Mouse (Mus musculus): ENCODE measurements around the gene Slc36a2. TPM values are rescaled to one million over a fixed set of nuclear protein-coding genes. Genes with fewer than 3 reads are reported as not detected.

Gene Slc36a2
- total and polyA plus RNA-seq, 2 experiments from 2014 or later: 0.40 to 1.4 TPM

- DNase-seq (no peak), ATAC-seq (no peak)
- Histone ChIP-seq H3K4me2 (ENCODE audit: low read depth) (no peak within 1 kb of the TSS), H3K36me3 (ENCODE audit: insufficient read depth) (no peaks in the 10 kb centered on the region), H3K9me3 (ENCODE audit: low read length) (no peaks in the 10 kb centered on the region), H3K27me3 (ENCODE audit: insufficient read depth, low read length) (no peaks in the 10 kb centered on the region), H3K4me1 (ENCODE audit: insufficient read depth) (no peaks in the 10 kb centered on the region), H3K9ac (no peak within 1 kb of the TSS), H3K4me3 (ENCODE audit: low read depth, low read length) (no peak within 1 kb of the TSS), H3K27ac (ENCODE audit: low read depth, low read length) (no peak within 1 kb of the TSS)
- WGBS: 84% methylated on average over 3 of the region's 3 CpGs
- no peak for TF ChIP-seq CTCF (IDR thresholded peaks at IDR 0.05; ENCODE audit: low read depth)
These were observed 33.3 kb downstream of the Slc36a2 start, which contains the start of gene Slc36a3 for GRCm38 (mm10) chr11:55151608-55152007. Gene Slc36a3, minus strand, starts transcription at chr11:55151708.

- no peak for DNase-seq
- H3K4me1 ChIP-seq (ENCODE audit: insufficient read depth): no peaks in the 10 kb centered on the region
- H3K27me3 ChIP-seq (ENCODE audit: insufficient read depth, low read length): no peaks in the 10 kb centered on the region
- H3K4me2 ChIP-seq (ENCODE audit: low read depth): no peak overlapping the region
- TF ChIP-seq CTCF (IDR thresholded peaks at IDR 0.05; ENCODE audit: low read depth): no peak
- no peak overlapping the region for H3K4me3 ChIP-seq (ENCODE audit: low read depth, low read length)
- no peaks in the 10 kb centered on the region for H3K36me3 ChIP-seq (ENCODE audit: insufficient read depth)
- WGBS: 89% methylated on average over 4 of the region's 4 CpGs
- H3K9me3 ChIP-seq (ENCODE audit: low read length): no peaks in the 10 kb centered on the region
- no peak for ATAC-seq
- H3K9ac ChIP-seq: no peak overlapping the region
- H3K27ac ChIP-seq (ENCODE audit: low read depth, low read length): no peak overlapping the region
These were observed 36.4 kb downstream of the Slc36a2 start for GRCm38 (mm10) chr11:55148461-55148860.

GRCm38 (mm10) chr11:55147423-55147822 lies 37.5 kb downstream of the Slc36a2 start:
- Histone ChIP-seq H3K4me1 (ENCODE audit: insufficient read depth) (no peaks in the 10 kb centered on the region), H3K27me3 (ENCODE audit: insufficient read depth, low read length) (no peaks in the 10 kb centered on the region), H3K4me3 (ENCODE audit: low read depth, low read length) (no peak overlapping the region), H3K9me3 (ENCODE audit: low read length) (no peaks in the 10 kb centered on the region), H3K36me3 (ENCODE audit: insufficient read depth) (no peaks in the 10 kb centered on the region), H3K27ac (ENCODE audit: low read depth, low read length) (no peak overlapping the region), H3K9ac (no peak overlapping the region), H3K4me2 (ENCODE audit: low read depth) (no peak overlapping the region)
- ATAC-seq (no peak), DNase-seq (no peak)
- WGBS: 55% methylated on average over 6 of the region's 6 CpGs
- TF ChIP-seq CTCF (IDR thresholded peaks at IDR 0.05; ENCODE audit: low read depth): no peak

DNA sequence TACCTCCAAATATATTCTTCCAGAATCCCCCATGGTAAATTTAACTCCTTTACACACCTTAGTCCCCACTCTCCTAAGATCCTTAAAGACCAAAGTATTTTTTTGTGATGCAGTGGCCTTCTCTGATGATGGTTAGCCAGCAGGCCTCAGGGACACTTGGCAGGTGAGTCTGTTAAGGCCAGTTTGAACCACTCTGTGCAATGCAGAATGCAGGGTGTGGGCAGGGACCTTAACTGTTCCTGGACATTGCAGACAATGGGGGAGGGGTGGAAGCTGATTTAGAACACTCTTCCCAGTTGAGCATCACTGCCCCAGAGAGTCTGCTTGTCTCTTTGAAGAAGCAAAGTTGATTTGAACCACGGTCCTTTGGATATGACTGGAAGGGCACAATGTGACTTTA lies 38.0 kb downstream of the Slc36a2 start:
- Histone ChIP-seq H3K4me2 (ENCODE audit: low read depth) (no peak overlapping the region), H3K4me1 (ENCODE audit: insufficient read depth) (no peaks in the 10 kb centered on the region), H3K36me3 (ENCODE audit: insufficient read depth) (no peaks in the 10 kb centered on the region), H3K9me3 (ENCODE audit: low read length) (no peaks in the 10 kb centered on the region), H3K4me3 (ENCODE audit: low read depth, low read length) (no peak overlapping the region), H3K27me3 (ENCODE audit: insufficient read depth, low read length) (no peaks in the 10 kb centered on the region), H3K9ac (no peak overlapping the region), H3K27ac (ENCODE audit: low read depth, low read length) (no peak overlapping the region)
- DNase-seq (no peak), ATAC-seq (no peak)
- 62% methylated on average over 1 of the region's 1 CpGs for WGBS
- TF ChIP-seq CTCF (IDR thresholded peaks at IDR 0.05; ENCODE audit: low read depth): no peak

DNA sequence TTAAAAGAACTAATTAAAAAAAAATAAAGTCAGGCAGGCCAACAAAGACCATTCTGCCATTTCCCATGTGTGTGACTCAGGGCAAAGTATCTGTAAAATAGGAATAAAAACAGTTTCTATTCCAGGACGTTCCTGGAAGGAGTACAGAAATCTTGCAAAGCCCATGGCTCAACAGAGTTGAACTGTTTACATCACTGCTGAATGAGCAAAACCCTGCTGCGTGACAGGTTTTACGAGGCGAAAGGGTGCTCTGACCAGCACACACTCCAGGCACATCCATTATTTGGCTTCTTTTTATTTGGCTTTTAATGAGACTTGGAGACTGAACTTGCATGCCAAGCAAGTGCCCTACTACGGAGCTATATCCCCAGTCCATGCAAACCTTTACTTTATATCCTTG lies 40.9 kb downstream of the Slc36a2 start:
- no peak for TF ChIP-seq CTCF (IDR thresholded peaks at IDR 0.05; ENCODE audit: low read depth)
- Histone ChIP-seq H3K27ac (ENCODE audit: low read depth, low read length) (no peak overlapping the region), H3K36me3 (ENCODE audit: insufficient read depth) (no peaks in the 10 kb centered on the region), H3K4me2 (ENCODE audit: low read depth) (no peak overlapping the region), H3K4me1 (ENCODE audit: insufficient read depth) (no peaks in the 10 kb centered on the region), H3K27me3 (ENCODE audit: insufficient read depth, low read length) (no peaks in the 10 kb centered on the region), H3K9ac (no peak overlapping the region), H3K9me3 (ENCODE audit: low read length) (no peaks in the 10 kb centered on the region), H3K4me3 (ENCODE audit: low read depth, low read length) (no peak overlapping the region)
- DNase-seq (no peak), ATAC-seq (no peak)
- WGBS: 37% methylated on average over 5 of the region's 5 CpGs

DNA sequence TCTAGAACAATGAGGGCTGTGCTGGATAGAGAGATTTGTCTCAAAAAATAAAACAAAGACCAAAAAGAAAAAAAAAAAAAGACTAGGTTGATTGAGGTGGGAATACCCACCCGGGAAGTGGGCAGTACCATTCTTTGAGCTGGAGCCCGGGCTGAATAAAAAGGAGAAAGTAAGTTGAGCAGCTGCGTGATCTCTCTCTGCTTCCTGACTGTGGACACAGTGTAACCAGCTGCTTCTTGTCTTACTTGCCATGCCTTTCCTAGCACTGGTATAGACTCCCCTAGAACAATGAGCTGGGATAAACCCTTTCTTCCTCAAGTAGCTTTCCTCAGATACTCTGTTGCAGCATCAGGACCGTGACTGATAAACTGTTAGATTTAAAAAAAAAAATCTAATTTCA lies 43.4 kb downstream of the Slc36a2 start:
- H3K4me3 ChIP-seq (ENCODE audit: low read depth, low read length): no peak overlapping the region
- H3K9ac ChIP-seq: no peak overlapping the region
- no peaks in the 10 kb centered on the region for H3K4me1 ChIP-seq (ENCODE audit: insufficient read depth)
- ATAC-seq: no peak
- WGBS: 79% methylated on average over 4 of the region's 4 CpGs
- H3K27ac ChIP-seq (ENCODE audit: low read depth, low read length): no peak overlapping the region
- no peak for DNase-seq
- no peaks in the 10 kb centered on the region for H3K9me3 ChIP-seq (ENCODE audit: low read length)
- no peak for TF ChIP-seq CTCF (IDR thresholded peaks at IDR 0.05; ENCODE audit: low read depth)
- H3K4me2 ChIP-seq (ENCODE audit: low read depth): no peak overlapping the region
- no peaks in the 10 kb centered on the region for H3K27me3 ChIP-seq (ENCODE audit: insufficient read depth, low read length)
- no peaks in the 10 kb centered on the region for H3K36me3 ChIP-seq (ENCODE audit: insufficient read depth)

DNA sequence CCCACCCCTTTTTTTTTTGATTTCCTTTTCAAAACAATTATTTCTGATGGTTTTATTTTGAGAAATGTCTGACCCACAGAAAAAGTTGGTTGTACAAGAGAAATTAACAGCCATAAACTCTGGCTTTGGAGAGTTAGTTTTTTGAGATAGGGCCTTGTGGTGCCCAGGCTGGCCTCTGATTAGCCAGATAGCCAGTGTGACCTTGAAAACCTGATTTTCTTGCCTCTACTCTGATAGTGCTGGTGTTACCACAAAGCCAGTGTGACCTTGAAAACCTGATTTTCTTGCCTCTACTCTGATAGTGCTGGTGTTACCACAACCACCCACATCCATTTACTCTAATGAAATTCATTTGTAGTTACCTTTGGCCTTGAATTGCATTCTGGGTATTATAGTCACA lies 47.2 kb downstream of the Slc36a2 start:
- no peak for ATAC-seq
- H3K27ac ChIP-seq (ENCODE audit: low read depth, low read length): no peak overlapping the region
- no peaks in the 10 kb centered on the region for H3K36me3 ChIP-seq (ENCODE audit: insufficient read depth)
- H3K4me1 ChIP-seq (ENCODE audit: insufficient read depth): no peaks in the 10 kb centered on the region
- DNase-seq: no peak
- H3K27me3 ChIP-seq (ENCODE audit: insufficient read depth, low read length): no peaks in the 10 kb centered on the region
- no peak overlapping the region for H3K4me2 ChIP-seq (ENCODE audit: low read depth)
- no peak for TF ChIP-seq CTCF (IDR thresholded peaks at IDR 0.05; ENCODE audit: low read depth)
- H3K9ac ChIP-seq: no peak overlapping the region
- no peak overlapping the region for H3K4me3 ChIP-seq (ENCODE audit: low read depth, low read length)
- H3K9me3 ChIP-seq (ENCODE audit: low read length): no peaks in the 10 kb centered on the region

All from forebrain, postnatal 0 days (tissue).